Mouse (Mus musculus) cortical plate, adult 2 months (tissue): ENCODE data around the gene Pak4. TPM values are rescaled to one million over a fixed set of nuclear protein-coding genes. Genes with fewer than 3 reads are reported as not detected.
A peak's percentile ranks its signal among the peaks of the same experiment; 100 is the strongest.

Source experiments
- H3K27ac ChIP-seq: fragments of 200-500 bp; 2 replicates; pipeline ENCODE4 v1.5.1; 2012; ENCODE audit warnings: low read length, control low read depth, inconsistent platforms; ENCODE audit not compliant: insufficient read depth
- H3K4me1 ChIP-seq: fragments of 200-500 bp; 2 replicates; pipeline ENCODE4 v1.6.1; 2011; ENCODE audit warnings: low read length; ENCODE audit not compliant: control insufficient read depth, insufficient read depth
- H3K4me3 ChIP-seq: fragments of 200-500 bp; 2 replicates; pipeline ENCODE4 v1.5.1; 2011; ENCODE audit warnings: mild to moderate bottlenecking, low read length, control low read depth; ENCODE audit not compliant: insufficient read depth
- CTCF ChIP-seq: fragments of 200-500 bp; IDR thresholded peaks from 2 replicates; pipeline ENCODE4 v1.5.1; 2011; ENCODE audit warnings: mild to moderate bottlenecking, control low read depth, low read length; ENCODE audit not compliant: insufficient read depth; ENCODE audit errors: extremely low read depth
- POLR2A ChIP-seq: fragments of 200-500 bp; IDR thresholded peaks from 2 replicates; pipeline ENCODE4 v1.6.1; 2011; ENCODE audit warnings: mild to moderate bottlenecking, low read length, control low read depth; ENCODE audit not compliant: insufficient read depth; ENCODE audit errors: extremely low read depth
- polyA plus RNA-seq: library from polyadenylated mRNA; depleted of rRNA; stranded (reverse); fragments of >200 nt; gene quantifications from 2 replicates; pipeline ENCODE4 v1.2.3, GENCODE M21; 2012

Pak4 gene
- polyA plus RNA-seq, 1 experiment = 8.2 TPM

- H3K4me1 ChIP-seq = 0 out of 2 replicates have a peak, but pooled peaks cover 2% of the 10 kb centered on the region
- H3K27ac ChIP-seq = no peak overlapping the region
- no peak overlapping the region for H3K4me3 ChIP-seq
- TF ChIP-seq CTCF = no peak
- TF ChIP-seq POLR2A = no peak
Observed at GRCm38 (mm10) chr7:28593206-28594111, 4.5 kb downstream of the Pak4 start.

- Histone ChIP-seq H3K27ac (no peak overlapping the region), H3K4me3 (no peak overlapping the region), H3K4me1 (peaks cover 6% of the 10 kb centered on the region)
- TF ChIP-seq CTCF = no peak
- no peak for TF ChIP-seq POLR2A
Observed at GRCm38 (mm10) chr7:28591862-28592261, 6.1 kb downstream of the Pak4 start.

GRCm38 (mm10) chr7:28587644-28588043, 10.3 kb downstream of the Pak4 start:
- no peak overlapping the region for H3K27ac ChIP-seq
- peaks cover 6% of the 10 kb centered on the region for H3K4me1 ChIP-seq
- TF ChIP-seq POLR2A = no peak
- no peak for TF ChIP-seq CTCF
- no peak overlapping the region for H3K4me3 ChIP-seq

GRCm38 (mm10) chr7:28586663-28587411, 11.1 kb downstream of the Pak4 start:
- no peak overlapping the region for H3K4me3 ChIP-seq
- peaks cover 6% of the 10 kb centered on the region for H3K4me1 ChIP-seq
- peak overlapping the region; percentile 27; the same call in 1 of the 2 replicates for H3K27ac ChIP-seq
- TF ChIP-seq CTCF (no peak), POLR2A (no peak)

GRCm38 (mm10) chr7:28585001-28585400, 13.0 kb downstream of the Pak4 start:
- H3K4me3 ChIP-seq = no peak overlapping the region
- no peak for TF ChIP-seq POLR2A
- TF ChIP-seq CTCF = no peak
- no peak overlapping the region for H3K27ac ChIP-seq
- peaks cover 6% of the 10 kb centered on the region for H3K4me1 ChIP-seq

- H3K27ac ChIP-seq = no peak overlapping the region
- H3K4me1 ChIP-seq = peaks cover 6% of the 10 kb centered on the region
- H3K4me3 ChIP-seq = no peak overlapping the region
- no peak for TF ChIP-seq POLR2A
- TF ChIP-seq CTCF = no peak
Observed at GRCm38 (mm10) chr7:28584468-28584867, 13.5 kb downstream of the Pak4 start.

GRCm38 (mm10) chr7:28583570-28584344, 14.2 kb downstream of the Pak4 start:
- H3K4me3 ChIP-seq = no peak overlapping the region
- H3K27ac ChIP-seq = no peak overlapping the region
- H3K4me1 ChIP-seq = peaks cover 6% of the 10 kb centered on the region
- TF ChIP-seq CTCF (no peak), POLR2A (no peak)

GRCm38 (mm10) chr7:28582841-28583240, 15.1 kb downstream of the Pak4 start:
- no peak overlapping the region for H3K4me3 ChIP-seq
- peaks cover 6% of the 10 kb centered on the region for H3K4me1 ChIP-seq
- no peak overlapping the region for H3K27ac ChIP-seq
- TF ChIP-seq POLR2A (no peak), CTCF (no peak)

- H3K4me1 ChIP-seq = 0 out of 2 replicates have a peak, but pooled peaks cover 1% of the 10 kb centered on the region
- H3K4me3 ChIP-seq = no peak overlapping the region
- no peak overlapping the region for H3K27ac ChIP-seq
- TF ChIP-seq POLR2A = no peak
- no peak for TF ChIP-seq CTCF
Observed at GRCm38 (mm10) chr7:28581721-28582120, 16.3 kb downstream of the Pak4 start.
